Mouse (Mus musculus) small intestine, adult 2 months (tissue): Measurements from ENCODE around the gene Lmnb2.

ENCODE experiments used
- CTCF ChIP-seq: fragments of 200-500 bp; IDR thresholded peaks from 2 replicates; pipeline ENCODE4 v1.5.1; 2012; ENCODE audit warnings: low read depth, mild to moderate bottlenecking, control low read depth, inconsistent platforms, low read length, moderate library complexity, mixed read lengths; ENCODE audit not compliant: insufficient replicate concordance, insufficient read length; ENCODE audit errors: extremely low read depth
- POLR2A ChIP-seq: fragments of 200-500 bp; IDR thresholded peaks from 2 replicates; pipeline ENCODE4 v1.6.1; 2012; ENCODE audit warnings: low read depth, mild to moderate bottlenecking, control low read depth, inconsistent platforms, low read length, moderate library complexity

DNA sequence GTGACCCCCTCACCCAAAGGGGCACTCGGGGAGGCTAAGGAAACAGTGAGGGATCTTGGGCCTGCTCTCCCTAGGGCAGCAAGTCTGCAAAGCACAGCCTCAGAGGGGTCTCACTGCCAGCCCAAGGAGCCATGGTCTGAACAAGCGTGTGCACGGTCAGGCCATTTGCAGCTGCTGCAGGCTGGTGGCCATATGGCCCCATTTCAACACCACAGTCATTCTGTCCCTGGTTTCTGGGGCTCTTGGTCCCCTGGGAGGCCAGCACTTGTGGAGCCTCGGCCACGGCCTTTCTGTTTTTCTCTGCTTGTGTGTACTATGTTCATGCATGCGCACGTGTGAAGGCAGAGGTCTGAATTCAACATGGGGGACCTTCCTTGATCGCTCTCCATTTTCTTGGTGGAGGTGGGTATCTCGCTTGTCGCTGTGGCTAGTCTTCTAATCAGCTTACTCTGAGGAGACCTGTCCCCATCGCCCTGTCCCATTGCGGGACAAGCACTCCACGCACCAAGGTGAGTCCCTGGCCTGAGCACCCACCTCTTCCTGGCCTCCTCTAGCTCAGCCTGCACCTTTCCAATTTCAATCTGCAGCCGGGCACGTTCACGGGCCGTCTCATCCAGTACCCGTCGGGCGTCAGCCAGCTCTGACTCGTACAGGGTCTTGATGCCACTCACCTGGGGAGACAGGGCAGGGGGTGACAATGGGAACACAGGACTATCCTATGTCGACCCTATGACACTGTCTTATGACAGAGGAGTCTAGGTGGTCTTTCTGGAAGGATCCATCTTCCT is 8.5 kb downstream of the Lmnb2 start:
- TF ChIP-seq CTCF (no peak), POLR2A (no peak)
